Mouse (Mus musculus) gonadal fat pad, adult 2 months (tissue): ENCODE results near the gene Lect2. TPM values are rescaled to one million over a fixed set of nuclear protein-coding genes. Genes with fewer than 3 reads are reported as not detected.

Source experiments
- DNase-seq: peaks from one replicate; pipeline ENCODE4 v3.0.0-alpha.2; 2012; ENCODE audit warnings: low read depth
- polyA plus RNA-seq: library from polyadenylated mRNA; depleted of rRNA; stranded (reverse); fragments of >200 nt; gene quantifications from 2 replicates; pipeline ENCODE4 v1.2.3, GENCODE M21; 2012; rRNA removed

The Lect2 gene
- polyA plus RNA-seq, 1 experiment, result not detected

DNA sequence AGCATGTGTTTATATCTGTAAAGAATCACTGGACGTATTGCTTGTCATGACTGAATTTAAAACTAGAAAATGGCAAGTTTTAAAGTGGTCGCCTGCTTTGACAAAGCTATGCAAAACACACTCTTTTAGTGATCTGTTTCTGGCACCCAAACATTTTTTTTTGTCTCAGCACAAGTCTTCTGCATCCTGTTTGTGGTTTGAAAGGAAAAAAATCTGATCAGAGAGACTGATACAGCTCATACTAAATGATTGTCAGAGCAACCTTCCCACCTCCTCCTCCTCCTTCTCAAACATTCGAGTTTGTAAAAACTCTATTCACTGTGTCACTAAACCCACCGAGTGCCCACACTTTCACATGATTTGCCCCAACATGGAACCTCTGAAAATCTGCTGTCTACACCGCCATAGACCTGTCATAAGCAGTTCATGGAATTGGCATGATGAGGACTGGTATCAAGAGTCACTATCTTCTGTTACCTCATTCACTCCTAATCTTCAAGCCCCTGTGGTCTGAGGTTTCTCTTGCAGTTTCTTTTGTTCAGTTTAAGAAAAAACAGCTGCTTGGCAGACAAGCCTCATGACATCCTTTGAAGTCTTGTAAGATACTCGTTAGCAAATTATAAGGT lies 41.3 kb downstream of the Lect2 start:
- DNase-seq, result no peak

DNA sequence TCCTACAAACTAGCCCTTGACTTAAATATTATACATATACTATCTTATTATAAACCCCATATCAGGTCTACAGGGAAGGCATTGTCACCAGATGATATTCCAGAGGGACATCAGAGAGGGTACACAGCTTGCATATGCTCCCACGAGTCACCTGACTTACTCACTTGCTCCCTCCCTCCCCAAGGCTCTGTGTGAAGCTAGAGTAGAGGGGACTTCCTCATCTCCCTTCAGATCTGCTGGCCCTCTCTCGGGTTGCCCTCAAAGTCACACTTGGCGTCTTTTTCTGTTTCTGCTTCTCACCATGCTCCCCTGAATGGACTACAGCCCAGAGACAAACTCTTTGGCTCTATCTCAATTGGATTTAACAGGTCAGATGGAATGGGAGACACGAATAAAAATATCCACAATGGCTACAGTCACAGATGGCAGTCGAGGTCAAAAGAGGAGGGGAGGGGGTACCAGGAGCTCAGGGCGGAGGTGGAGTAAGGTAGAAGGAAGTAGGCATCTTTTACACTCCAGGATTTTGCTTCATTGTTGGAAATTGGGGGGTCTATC lies 46.4 kb downstream of the Lect2 start:
- DNase-seq, result no peak

DNA sequence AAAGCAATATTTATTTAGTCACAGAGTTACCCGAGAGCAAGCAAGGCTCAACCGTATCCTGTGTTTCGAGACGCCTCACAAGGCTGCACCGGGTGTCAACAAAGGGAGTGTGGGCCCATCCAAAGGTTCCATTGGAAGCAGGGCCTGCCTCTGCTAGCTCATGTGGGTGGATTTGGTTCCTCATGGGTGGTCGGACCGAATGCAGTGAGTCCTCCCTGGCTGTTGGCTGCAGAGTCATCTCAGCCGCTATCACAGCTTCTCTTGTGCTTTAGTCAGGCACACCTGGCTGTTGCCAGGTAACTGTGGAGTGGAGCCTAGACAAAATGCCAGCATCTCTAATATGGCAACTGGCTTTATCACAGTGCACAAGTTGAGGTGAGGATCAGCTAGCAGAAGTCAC lies 47.7 kb downstream of the Lect2 start:
- no peak for DNase-seq

DNA sequence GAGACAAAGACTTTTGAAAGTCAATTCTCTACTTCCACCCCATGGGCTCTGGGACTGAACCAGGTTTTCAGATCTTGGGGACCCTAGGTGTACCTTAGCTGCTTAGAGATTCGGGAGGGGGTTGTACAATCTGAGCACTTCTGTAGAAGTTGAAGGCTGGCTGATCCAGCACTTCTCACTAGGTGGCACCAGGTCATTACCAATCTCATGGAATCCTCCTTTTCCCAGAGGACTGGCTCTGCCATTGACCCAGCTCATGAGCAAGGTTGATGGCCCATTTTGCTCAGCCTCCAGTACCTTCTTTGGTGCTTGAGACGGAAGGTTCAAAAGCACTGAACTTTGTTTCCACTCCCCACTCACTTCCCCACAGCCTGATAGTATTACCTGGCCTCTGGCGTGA lies 48.2 kb downstream of the Lect2 start:
- DNase-seq, result no peak

DNA sequence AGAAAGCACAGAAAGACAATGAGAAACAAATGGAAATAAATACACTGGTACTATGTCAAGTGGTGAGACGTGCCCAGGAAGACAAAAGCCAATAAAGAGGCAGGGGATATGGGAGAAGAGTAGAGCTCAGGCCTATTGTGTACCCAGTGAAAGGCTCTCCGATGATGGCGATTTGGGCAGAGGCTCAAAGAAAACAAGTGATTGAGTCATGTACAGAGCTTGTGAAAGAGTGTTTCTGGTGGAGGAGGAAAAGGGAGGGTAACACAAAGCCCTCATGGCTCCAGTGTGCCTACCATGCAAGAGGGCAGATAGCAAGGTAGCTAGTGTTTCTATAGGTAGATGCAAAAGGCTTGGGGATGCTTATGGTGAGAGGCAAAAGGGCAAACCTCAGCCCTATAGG lies 53.9 kb downstream of the Lect2 start:
- DNase-seq, result peak; percentile 38

Other genes with a start within 250 kb of the Lect2 start
- gene Gm3045, start 121.9 kb downstream of the Lect2 start, polyA plus RNA-seq, result not detected in 2 replicates
- 2.6 and 4.1 TPM in 2 replicates for gene Slc25a48, start 110.1 kb downstream of the Lect2 start, polyA plus RNA-seq
- not detected in 2 replicates for gene Il9, start 66.3 kb downstream of the Lect2 start, polyA plus RNA-seq
- gene Fbxl21, start 26.0 kb downstream of the Lect2 start, polyA plus RNA-seq, result 1.3 and 2.1 TPM in 2 replicates
- gene Tgfbi, start 61.0 kb upstream of the Lect2 start, polyA plus RNA-seq, result 42.4 and 49.4 TPM in 2 replicates
- 25.8 and 31.7 TPM in 2 replicates for gene Smad5, start 154.5 kb upstream of the Lect2 start, polyA plus RNA-seq
- 0.11 TPM in 1 of 2 replicates, not detected in the other for gene Gm45623, start 205.3 kb upstream of the Lect2 start, polyA plus RNA-seq